Mouse (Mus musculus) spleen, adult 18-20 months (tissue): Measurements from ENCODE around the gene Ror1.

Source experiments
- DNase-seq, 2 experiments: peaks; one replicate each; pipeline ENCODE4 v3.0.0; 2022; ENCODE audit warnings: mixed read lengths in 2 of 2

The Ror1 gene

DNA sequence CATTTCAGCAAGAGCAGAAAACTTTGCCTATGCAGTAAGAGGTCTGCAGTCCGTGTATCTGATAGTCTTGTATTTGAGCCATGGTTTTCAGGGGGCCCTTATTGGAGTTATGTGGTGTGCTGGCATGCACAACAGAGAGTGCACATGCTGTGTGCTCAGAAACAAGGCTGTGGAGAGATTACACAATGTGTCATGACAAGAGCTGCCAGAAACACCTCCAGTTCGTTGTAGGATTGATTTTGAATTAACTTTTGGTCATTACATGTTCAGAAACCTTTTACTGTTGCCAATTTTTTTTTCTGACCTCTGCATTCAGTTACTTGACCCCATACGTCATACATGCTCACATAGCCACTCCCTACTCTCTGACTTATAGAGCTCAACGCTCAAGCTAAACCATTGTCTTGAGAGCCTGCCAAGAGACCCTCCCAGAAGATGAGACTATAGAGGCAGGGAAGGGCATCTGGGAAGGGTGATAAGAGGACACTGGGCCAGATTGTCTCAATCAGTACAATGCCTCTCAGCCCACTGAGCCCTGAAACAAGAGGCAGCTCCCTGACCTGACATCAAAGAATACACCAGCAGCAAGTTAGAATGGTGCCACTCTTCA is 232.9 kb downstream of the Ror1 start:
- no peak for DNase-seq

DNA sequence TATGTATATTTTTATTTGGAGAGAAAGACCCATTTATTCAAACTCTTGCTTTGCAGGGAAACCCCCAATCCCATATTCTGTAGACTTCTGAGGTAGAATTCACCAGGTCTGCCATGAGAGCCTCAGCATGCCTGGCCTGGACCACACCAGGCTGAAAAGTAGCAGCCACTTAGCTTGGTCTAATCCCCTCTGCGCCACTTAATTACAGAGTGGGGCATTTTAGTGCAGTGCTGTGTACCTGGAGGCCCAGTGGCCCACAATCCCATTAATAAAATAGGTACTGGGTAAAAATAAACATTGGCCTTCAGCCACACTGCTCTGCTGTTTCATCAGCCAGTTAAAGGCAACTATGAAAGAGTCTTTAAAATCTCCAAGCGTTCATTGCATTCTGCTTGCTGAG is 239.6 kb downstream of the Ror1 start:
- no peak for DNase-seq

DNA sequence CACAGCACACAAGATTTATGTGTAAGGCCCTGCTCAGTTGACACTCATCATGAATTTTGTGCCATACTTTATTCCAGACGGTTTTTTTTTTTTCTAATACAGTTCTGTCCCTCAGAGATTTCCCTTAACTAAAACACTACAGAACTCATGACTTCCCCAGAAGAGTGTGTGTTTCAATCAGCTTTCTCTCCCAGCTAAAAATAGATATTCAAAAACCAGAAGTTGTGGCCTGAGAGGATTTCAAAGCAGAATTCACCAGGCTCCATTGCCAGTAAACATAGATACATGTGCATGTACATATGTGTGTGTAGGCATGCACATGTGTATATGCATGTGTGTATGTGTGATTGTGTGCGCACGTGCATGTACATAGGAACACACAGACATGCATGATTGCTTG is 252.2 kb downstream of the Ror1 start:
- no peak for DNase-seq

GRCm38 (mm10) chr4:100350106-100350795 is 254.7 kb downstream of the Ror1 start:
- DNase-seq: no peak

DNA sequence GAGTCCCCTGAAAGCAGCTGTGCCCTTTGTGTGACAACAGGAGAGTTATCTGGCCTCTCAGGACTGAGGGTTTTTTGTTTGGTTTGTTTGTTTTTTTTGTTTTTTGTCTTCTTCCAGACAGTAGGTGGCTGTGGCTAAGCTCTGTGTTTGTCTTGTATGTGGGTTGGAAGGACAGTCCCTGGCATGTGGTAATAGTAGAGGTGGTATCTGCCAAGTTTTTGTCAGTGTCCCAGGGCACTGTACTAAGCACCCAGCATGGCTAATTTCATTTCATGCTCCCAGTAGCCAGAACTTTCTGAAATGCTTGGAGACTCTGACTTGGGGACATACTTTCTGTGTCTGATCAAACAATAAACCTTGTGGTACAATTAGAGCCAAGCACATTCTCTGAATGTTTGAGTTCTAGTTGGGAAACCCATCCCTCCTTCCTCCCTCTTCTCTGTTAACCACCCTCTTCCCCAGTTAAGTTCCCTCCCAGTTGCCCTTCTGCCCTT is 256.3 kb downstream of the Ror1 start:
- DNase-seq: no peak

DNA sequence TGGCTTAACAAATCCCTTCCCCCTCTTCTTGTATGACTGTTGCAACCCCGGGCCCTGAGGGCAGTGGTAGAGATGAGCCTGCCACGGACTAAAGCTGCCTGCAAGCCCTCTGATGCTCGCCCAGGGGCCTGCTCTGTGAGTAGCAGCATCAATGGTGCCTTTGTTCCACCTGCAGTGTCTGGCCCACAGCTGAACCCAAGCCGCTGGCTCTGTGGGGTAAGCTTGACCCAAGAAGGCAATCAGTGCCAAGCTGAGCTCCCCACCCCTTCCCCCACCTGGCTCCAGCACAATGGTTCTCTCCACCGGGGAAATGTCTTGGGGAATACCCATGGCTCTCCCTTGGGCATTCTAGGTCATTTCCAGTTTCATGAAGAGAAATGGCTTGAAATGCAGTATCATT is 260.0 kb downstream of the Ror1 start:
- no peak for DNase-seq

- no peak for DNase-seq
Measured at GRCm38 (mm10) chr4:100357881-100358589, 262.4 kb downstream of the Ror1 start.

DNA sequence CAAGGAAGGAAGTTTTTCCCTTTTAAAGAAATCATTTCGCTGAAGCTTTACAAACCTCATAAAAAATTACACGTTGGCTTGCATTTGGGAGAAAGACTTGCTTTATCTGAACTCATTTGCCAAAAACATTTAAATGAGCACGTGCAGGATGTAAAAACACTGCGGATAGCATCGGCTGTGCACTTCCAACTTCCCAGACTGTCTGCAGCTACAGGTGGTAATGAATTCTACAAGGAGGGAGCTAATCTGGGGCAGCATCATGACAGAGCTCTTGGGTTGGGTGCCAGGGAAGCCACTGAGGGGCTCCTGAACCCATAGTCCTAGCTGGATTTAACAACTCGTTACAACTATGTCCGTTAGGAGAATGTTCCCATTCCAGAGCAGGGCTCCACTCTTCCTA is 268.1 kb downstream of the Ror1 start:
- DNase-seq: no peak

DNA sequence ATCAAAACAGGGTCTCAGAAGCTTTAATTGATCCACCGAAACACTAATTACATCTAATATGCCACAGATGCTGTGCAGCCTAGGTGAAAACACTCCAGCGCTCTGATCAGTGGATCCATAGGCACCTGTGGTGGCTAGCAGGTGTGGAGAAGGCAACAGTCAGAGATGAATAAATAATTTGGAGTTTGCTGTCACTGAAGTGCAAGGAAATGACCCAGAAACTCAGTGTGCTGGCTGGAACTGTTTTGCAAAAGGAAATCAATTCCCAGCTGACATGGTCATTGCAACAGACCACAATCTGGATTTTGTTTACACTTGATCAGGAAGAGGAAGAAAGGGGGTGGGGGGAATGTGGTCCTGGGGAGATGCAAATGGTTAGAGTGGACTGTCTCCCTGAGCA is 273.1 kb downstream of the Ror1 start:
- DNase-seq: no peak

DNA sequence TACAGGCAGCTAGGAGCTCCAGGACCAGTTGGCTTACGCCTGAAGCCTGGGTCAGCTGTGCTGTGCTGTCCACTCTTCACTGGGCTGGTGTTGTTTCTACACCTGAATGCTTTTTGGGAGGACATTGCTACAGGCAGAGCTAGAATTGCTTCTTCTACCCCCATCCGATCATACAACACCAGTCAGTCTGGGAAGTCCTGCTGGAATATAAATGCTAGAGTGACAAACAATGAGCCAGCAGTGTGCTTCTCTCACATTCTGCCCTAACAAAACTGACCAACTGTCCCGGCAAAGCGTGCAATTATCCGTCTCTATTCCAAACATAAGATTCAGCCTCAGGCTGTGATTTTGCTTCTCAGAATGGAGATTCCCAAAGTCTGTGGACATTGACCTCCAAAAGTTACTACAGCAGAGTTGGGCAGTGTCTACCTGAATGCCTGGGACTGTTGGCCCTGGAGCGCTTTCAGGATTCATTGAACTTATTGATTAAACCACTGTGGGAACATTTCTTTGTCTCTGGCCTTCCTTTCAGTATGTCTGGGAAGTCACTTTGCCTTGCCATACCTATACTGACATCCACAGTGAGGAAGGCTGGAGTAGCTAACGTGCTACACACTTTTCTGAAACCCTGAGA is 274.1 kb downstream of the Ror1 start:
- DNase-seq: no peak

DNA sequence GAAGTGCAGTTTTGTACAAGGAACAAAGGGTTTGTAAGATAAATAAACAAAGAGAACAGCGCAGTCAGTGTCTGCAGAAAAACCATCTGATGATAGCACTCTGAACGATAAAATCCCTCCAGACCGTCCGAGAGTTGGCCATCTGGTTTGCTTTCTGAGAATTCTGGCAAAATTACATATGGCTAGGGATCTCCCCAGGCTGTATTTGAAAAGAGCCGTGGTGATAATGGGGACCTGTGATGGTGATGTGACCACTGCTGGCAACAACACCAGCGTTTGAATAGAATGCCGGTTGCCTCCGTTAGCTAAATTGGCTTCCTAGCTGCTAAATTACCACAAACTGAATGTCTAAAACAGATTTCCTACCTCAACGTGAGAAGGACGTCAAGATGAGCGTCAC is 277.2 kb downstream of the Ror1 start:
- no peak for DNase-seq

GRCm38 (mm10) chr4:100373780-100374179 is 278.2 kb downstream of the Ror1 start:
- no peak for DNase-seq

GRCm38 (mm10) chr4:100375286-100375685 is 279.7 kb downstream of the Ror1 start:
- no peak for DNase-seq

DNA sequence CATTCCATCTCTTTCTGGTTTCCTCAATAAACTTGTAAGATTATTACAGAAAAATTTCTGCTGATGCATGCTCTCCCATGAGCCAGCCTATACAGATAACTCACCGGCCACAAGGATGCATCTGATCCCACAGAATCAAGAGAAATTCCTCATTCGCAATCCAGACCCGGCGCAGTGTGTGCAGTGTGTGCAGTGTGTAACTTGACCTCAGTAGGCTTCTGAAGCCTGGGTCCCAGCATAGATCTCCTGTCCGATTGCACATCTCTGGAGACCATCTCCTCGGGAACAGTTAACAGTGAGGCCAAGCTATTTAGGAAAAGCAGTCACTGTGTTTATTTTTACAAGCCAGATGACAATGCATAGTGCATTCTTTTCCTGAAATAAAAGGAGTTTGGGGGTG is 280.6 kb downstream of the Ror1 start:
- no peak for DNase-seq

GRCm38 (mm10) chr4:100377231-100377630 is 281.6 kb downstream of the Ror1 start:
- DNase-seq: no peak

DNA sequence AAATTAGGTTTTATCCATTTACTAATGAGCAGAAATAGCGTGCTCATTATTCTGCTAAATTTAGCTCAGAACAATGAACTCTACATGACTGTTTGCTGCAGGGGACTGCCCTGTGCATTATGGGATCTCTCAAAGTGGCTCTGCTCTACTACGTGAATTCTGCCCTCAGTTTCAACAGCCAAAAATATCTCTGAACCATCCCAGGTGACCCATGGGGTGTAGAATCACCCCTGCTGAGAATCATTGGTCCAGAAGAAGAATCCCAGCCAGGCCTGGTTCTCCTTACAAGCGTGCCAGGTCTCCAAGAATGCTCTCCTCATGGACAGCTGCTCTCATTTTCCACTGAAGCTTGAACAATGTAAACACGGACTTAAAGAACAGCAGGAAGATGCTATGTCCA is 282.4 kb downstream of the Ror1 start:
- DNase-seq: no peak

DNA sequence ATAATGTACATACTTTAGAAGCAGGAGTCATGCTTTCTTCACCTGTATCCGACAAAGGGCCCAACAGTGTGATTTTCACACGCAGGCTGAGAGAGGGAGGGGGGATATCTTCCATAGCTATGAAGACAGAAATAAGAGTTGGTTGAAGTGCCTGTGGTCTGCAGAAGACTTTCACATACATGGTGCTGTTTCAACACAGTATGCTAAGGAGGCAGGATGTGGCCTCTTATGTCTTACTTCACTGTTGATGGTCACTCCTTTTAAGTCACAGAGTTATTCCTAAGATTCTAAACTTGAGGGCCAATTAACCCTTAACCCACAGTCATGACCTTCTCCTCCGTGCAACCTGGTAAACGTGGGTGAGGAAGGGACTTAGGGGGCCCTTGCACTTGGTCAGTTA is 286.2 kb downstream of the Ror1 start:
- DNase-seq: no peak

DNA sequence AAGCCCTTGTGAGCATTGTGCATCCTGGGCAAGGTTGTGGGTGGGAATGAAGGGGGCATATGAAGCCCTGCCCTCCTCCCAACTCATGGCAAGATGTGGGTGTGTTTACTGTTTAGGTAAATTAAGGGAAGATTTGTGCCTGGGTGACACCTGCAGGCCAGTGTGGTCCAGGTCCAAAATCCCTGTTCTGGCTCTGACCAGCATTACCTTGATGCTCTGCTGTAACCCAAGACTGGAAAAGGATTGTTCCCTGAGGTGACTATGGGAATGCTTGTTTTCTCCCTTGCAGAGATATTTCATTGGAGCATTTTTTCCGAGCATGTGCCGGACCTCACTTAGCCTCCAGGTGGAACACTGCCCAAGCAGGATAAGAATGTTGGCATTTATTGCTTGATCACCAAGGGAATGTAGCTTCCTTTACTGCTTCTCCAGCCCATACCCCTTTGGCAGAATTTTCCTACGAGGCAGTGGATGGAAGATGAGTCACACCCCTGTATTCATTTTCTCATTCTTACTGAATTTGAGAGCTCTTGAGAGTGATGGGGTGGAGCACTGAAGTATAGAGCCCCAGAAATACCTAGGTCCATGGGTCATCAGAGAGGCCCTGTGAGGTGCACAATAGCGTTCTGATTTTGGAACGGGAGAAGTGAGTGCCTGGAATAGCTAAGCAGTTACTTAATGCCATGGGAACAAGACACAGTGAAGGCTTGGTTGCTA is 290.8 kb downstream of the Ror1 start:
- DNase-seq: no peak

GRCm38 (mm10) chr4:100390436-100390835 is 294.8 kb downstream of the Ror1 start:
- no peak for DNase-seq

GRCm38 (mm10) chr4:100391021-100391420 is 295.4 kb downstream of the Ror1 start:
- DNase-seq: no peak

DNA sequence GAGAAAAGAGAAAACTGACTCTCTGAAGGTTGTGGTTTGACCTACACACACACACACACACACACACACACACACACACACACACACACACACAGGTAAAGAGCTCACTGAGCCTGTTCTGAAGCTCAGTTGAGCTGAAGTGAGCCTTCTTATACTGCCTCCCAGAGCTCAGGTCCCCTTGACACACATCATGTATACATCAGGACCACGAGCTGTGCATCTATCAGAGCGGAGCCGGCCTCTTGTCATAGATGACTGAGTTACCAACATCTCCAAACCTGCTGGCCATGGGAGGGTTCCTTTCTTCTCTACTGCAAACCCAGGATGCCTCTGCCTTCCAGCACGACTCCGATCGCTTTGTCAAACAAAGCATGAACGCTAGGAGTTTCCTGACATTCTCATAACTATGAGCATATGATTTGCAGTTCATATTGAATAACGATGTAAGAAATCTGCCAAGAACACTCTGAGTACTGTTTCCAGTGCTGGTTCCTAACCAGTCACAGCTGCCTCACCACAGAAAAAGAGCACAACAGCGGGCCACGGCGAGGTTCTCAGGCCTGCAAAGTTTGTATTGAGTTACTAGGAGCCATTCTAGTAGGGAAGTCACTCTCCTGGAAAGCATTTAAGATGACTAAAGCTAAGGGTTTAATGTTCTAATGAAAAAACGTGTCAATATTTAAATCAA is 297.9 kb downstream of the Ror1 start:
- DNase-seq: no peak

DNA sequence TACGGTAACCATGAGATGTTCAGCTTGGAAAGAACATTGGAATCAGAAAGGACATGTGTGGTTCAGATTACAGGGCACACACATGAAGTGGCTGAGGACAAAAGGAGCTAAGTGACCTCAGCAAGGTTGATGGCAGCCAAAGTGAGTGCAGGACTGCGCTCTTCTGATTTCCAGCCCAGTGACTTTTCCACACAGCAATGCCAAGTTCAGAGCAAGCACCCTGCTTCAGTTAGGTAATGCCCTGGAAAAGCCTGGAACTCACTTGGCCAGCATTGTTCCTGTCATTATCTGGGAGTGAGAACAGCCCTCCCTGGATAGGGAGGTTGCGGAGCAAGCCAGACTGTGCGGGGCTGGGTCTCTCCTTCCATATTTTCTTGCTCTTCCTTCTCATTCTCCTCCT is 299.8 kb downstream of the Ror1 start:
- no peak for DNase-seq
